In genomic region chr17:50059417-50059816, GRCm38 (mm10) we compare ENCODE assay signal across 17 mouse cellular contexts.
"Had no signal": no experiment of that assay in that cellular context is flagged by ENCODE, and none has a peak within 500 bp of the region (broad histone marks: within the 10 kb centered on the region; RNA-seq: fewer than 3 reads in every experiment).

No protein-coding gene starts in this region.

- H3K4me2 ChIP-seq: limb, embryonic 12.5 days; liver, embryonic 13.5 days; lung, embryonic 15.5 days; neural tube, embryonic 15.5 days; stomach, embryonic 15.5 days had no signal

- H3K4me3 ChIP-seq: layer of hippocampus, adult 2 months; limb, embryonic 12.5 days; liver, embryonic 13.5 days; lung, embryonic 15.5 days; midbrain, embryonic 10.5 days; myocyte; neural tube, embryonic 15.5 days; stomach, embryonic 15.5 days had no signal

- H3K9ac ChIP-seq: limb, embryonic 12.5 days; liver, embryonic 13.5 days; liver, postnatal 0 days; lung, embryonic 15.5 days; neural tube, embryonic 15.5 days; stomach, embryonic 15.5 days had no signal

- H3K4me1 ChIP-seq: limb, embryonic 12.5 days; lung, embryonic 15.5 days; stomach, embryonic 15.5 days had no signal

- DNase-seq: liver; liver, embryonic 13.5 days; liver, postnatal 0 days; midbrain, embryonic 14.5 days; right cerebral cortex, adult 18-20 months; right cerebral cortex, postnatal 4 days; spleen, adult 18-20 months; thymus, adult 2 months; thymus, postnatal 25 days had no signal

- H3K27ac ChIP-seq: kidney, postnatal 0 days; layer of hippocampus, adult 2 months; limb, embryonic 12.5 days; liver, embryonic 13.5 days; lung, embryonic 15.5 days; midbrain, embryonic 10.5 days; neural tube, embryonic 15.5 days; stomach, embryonic 15.5 days had no signal

- H3K36me3 ChIP-seq: limb, embryonic 12.5 days; liver, embryonic 13.5 days; lung, embryonic 15.5 days; midbrain, embryonic 10.5 days; neural tube, embryonic 15.5 days; stomach, embryonic 15.5 days had no signal

- H3K27me3 ChIP-seq: limb, embryonic 12.5 days; liver, embryonic 13.5 days; lung, embryonic 15.5 days; neural tube, embryonic 15.5 days; stomach, embryonic 15.5 days had no signal

- ATAC-seq: liver, postnatal 0 days had no signal

- H3K9me3 ChIP-seq: limb, embryonic 12.5 days; liver, embryonic 13.5 days; lung, embryonic 15.5 days; midbrain, embryonic 10.5 days; neural tube, embryonic 15.5 days; stomach, embryonic 15.5 days had no signal
